10 mouse cellular contexts compared by ENCODE assay signal in genomic region chr7:132253513-132253912, GRCm38 (mm10).
DNase-seq lines count a peak whose midpoint lies in the region; ATAC-seq lines count a peak whose summit lies in the region.
"Had no signal": no experiment of that assay in that cellular context is flagged by ENCODE, and none has a peak within 500 bp of the region (broad histone marks: within the 10 kb centered on the region; RNA-seq: fewer than 3 reads in every experiment).

No protein-coding gene starts in this region.

- 59% methylated on average over 5 of the region's 5 CpGs for WGBS in lung, embryonic 15.5 days
- 54% methylated on average over 5 of the region's 5 CpGs for WGBS in forebrain, embryonic 15.5 days

- no peaks in the 10 kb centered on the region for H3K9me3 ChIP-seq in lung, embryonic 15.5 days
- H3K9me3 ChIP-seq in forebrain, embryonic 15.5 days, result no peaks in the 10 kb centered on the region
- H3K9me3 ChIP-seq: embryonic facial prominence, embryonic 13.5 days; limb, embryonic 15.5 days had no signal

- peaks cover 21% of the 10 kb centered on the region for H3K4me1 ChIP-seq in lung, embryonic 15.5 days
- H3K4me1 ChIP-seq in forebrain, embryonic 15.5 days, result peaks cover 18% of the 10 kb centered on the region

- no peak overlapping the region for H3K9ac ChIP-seq in lung, embryonic 15.5 days
- H3K9ac ChIP-seq in forebrain, embryonic 15.5 days (replicated peaks), result no peak overlapping the region
- H3K9ac ChIP-seq: embryonic facial prominence, embryonic 13.5 days; limb, embryonic 15.5 days had no signal

- no peaks in the 10 kb centered on the region for H3K36me3 ChIP-seq in lung, embryonic 15.5 days
- H3K36me3 ChIP-seq in forebrain, embryonic 15.5 days, result no peaks in the 10 kb centered on the region; the same call in 1 of the 2 replicates

- intact Hi-C loops in heart, postnatal 25 days (cut with DNase I), result no loop called here

- no peaks in the 10 kb centered on the region for H3K27me3 ChIP-seq in lung, embryonic 15.5 days
- no peaks in the 10 kb centered on the region for H3K27me3 ChIP-seq in forebrain, embryonic 15.5 days
- H3K27me3 ChIP-seq: embryonic facial prominence, embryonic 13.5 days; limb, embryonic 15.5 days had no signal

- H3K4me3 ChIP-seq in lung, embryonic 15.5 days, result no peak overlapping the region
- H3K4me3 ChIP-seq in forebrain, embryonic 15.5 days, result no peak overlapping the region
- H3K4me3 ChIP-seq: embryonic facial prominence, embryonic 13.5 days; limb, embryonic 15.5 days had no signal

- H3K4me2 ChIP-seq in lung, embryonic 15.5 days, result no peak overlapping the region
- no peak overlapping the region for H3K4me2 ChIP-seq in forebrain, embryonic 15.5 days (replicated peaks)
- H3K4me2 ChIP-seq: embryonic facial prominence, embryonic 13.5 days; limb, embryonic 15.5 days had no signal

- no peak overlapping the region for H3K27ac ChIP-seq in lung, embryonic 15.5 days
- H3K27ac ChIP-seq in forebrain, embryonic 15.5 days (replicated peaks), result peak overlapping the region; percentile 88
- H3K27ac ChIP-seq: embryonic facial prominence, embryonic 13.5 days; limb, embryonic 15.5 days had no signal

- DNase-seq in lung, adult 18-20 months, result no peak
- DNase-seq in layer of hippocampus, postnatal 25 days (ENCODE audit: extremely low spot score in 1 of 2, low spot score in 1 of 2), result peak; percentile 27 to 38
- peak; percentile 57 for DNase-seq in right cerebral cortex, postnatal 4 days
- DNase-seq in urinary bladder, postnatal 4 days (ENCODE audit: low spot score in 2 of 2), result no peak
- no peak for DNase-seq in ovary, postnatal 36 days (ENCODE audit: low spot score)
- DNase-seq in heart, postnatal 25 days (ENCODE audit: low spot score), result no peak

- ATAC-seq in lung, embryonic 15.5 days (ENCODE audit: borderline replicate concordance, extremely low read depth, low FRiP score, low TSS enrichment), result peak; percentile 40; the same call in 1 of the 2 replicates
- peak; percentile 77 for ATAC-seq in forebrain, embryonic 15.5 days (replicated peaks)

Comparison
In these comparisons a context has a peak if more than half of its experiments do, and no peak if none do; other contexts are left out.
1. DNase-seq: peak in layer of hippocampus, postnatal 25 days (2 of 2) and right cerebral cortex, postnatal 4 days (single experiment); none in lung, adult 18-20 months (0 of 2), urinary bladder, postnatal 4 days (0 of 2), ovary, postnatal 36 days (single experiment) and heart, postnatal 25 days (single experiment).